Mouse (Mus musculus): Measurements from ENCODE around the gene Tmem237.

DNA sequence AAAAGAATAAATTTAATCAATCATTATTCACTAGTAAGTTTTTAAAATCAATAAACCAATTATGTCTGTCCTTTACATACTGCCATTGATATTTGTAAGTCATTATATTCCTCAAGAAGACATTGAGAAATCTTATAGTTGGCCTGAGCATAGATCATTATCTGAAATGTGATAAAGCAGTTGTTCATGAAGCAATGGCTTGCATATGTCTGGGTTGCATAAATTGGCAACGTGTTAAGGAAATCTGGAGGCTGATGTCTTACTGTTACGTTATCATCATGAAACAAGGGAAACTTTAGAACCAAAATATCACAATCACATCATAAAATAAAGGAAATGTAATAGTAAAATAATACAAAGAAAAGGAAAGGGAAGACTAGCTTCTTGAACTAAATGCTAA lies 68.9 kb downstream of the Tmem237 start:
- no peak for TF ChIP-seq MAX (IDR thresholded peaks at IDR 0.05)
- TF ChIP-seq USF1 (IDR thresholded peaks at IDR 0.05; ENCODE audit: low read depth): no peak
- TF ChIP-seq CTCF (IDR thresholded peaks at IDR 0.05; ENCODE audit: control insufficient read depth, insufficient read depth, insufficient read length): no peak
- TF ChIP-seq MYOD1 (IDR thresholded peaks at IDR 0.05; ENCODE audit: control insufficient read depth, insufficient read length, low read depth): no peak

Measured in C2C12 (cell line).